Mouse (Mus musculus): ENCODE data around the gene Chn1. TPM values are rescaled to one million over a fixed set of nuclear protein-coding genes. Genes with fewer than 3 reads are reported as not detected.

Gene Chn1
- total and polyA plus RNA-seq, 3 experiments, result 0.30 to 1.2 (median 0.60) TPM

- DNase-seq (ENCODE audit: low spot score), result no peak
- H3K4me3 ChIP-seq (ENCODE audit: low read depth, low read length), result no peak overlapping the region
- H3K36me3 ChIP-seq (replicated peaks), result no peaks in the 10 kb centered on the region
- TF ChIP-seq GATA1 (IDR thresholded peaks at IDR 0.05; ENCODE audit: borderline replicate concordance, low read length) (no peak), CTCF (IDR thresholded peaks at IDR 0.05; ENCODE audit: low read depth, low read length) (peak; percentile 25), POLR2AphosphoS5 (IDR thresholded peaks at IDR 0.05; ENCODE audit: insufficient replicate concordance, low read depth, low read length) (no peak)
- H3K4me1 ChIP-seq (ENCODE audit: insufficient read depth, low read depth, low read length), result peaks cover 6% of the 10 kb centered on the region; the same call in 1 of the 2 replicates
- peaks cover 12% of the 10 kb centered on the region for H3K27me3 ChIP-seq (ENCODE audit: insufficient read depth, low read length)
- no peaks in the 10 kb centered on the region for H3K9me3 ChIP-seq (replicated peaks)
- ATAC-seq (ENCODE audit: extremely low read depth, insufficient number of reproducible peaks, low FRiP score, poor library complexity, severe bottlenecking), result no peak
Observed at GRCm38 (mm10) chr2:73561665-73562063, 213.5 kb downstream of the Chn1 start.

- H3K4me1 ChIP-seq (ENCODE audit: insufficient read depth, low read depth, low read length), result peaks cover 6% of the 10 kb centered on the region; the same call in 1 of the 2 replicates
- H3K36me3 ChIP-seq (replicated peaks), result no peaks in the 10 kb centered on the region
- DNase-seq (ENCODE audit: low spot score) (no peak), ATAC-seq (ENCODE audit: extremely low read depth, insufficient number of reproducible peaks, low FRiP score, poor library complexity, severe bottlenecking) (no peak)
- H3K9me3 ChIP-seq (replicated peaks), result no peaks in the 10 kb centered on the region
- TF ChIP-seq GATA2 (IDR thresholded peaks at IDR 0.05; ENCODE audit: borderline replicate concordance, low read depth, low read length), result no peak
- TF ChIP-seq TAL1 (conservative IDR thresholded peaks at IDR 0.05; ENCODE audit: low read depth, low read length), result no peak
- TF ChIP-seq POLR2AphosphoS5 (IDR thresholded peaks at IDR 0.05; ENCODE audit: insufficient replicate concordance, low read depth, low read length), result no peak
- TF ChIP-seq CTCF (IDR thresholded peaks at IDR 0.05; ENCODE audit: low read depth, low read length), result no peak
- no peak for TF ChIP-seq GATA1 (IDR thresholded peaks at IDR 0.05; ENCODE audit: borderline replicate concordance, low read length)
- no peak overlapping the region for H3K4me3 ChIP-seq (ENCODE audit: low read depth, low read length)
- peaks cover 12% of the 10 kb centered on the region for H3K27me3 ChIP-seq (ENCODE audit: insufficient read depth, low read length)
Observed at GRCm38 (mm10) chr2:73560899-73561664, 214.1 kb downstream of the Chn1 start.

Other genes with a start within 250 kb of the Chn1 start
- gene Wipf1, start 245.6 kb downstream of the Chn1 start, total RNA-seq (2014; fragmentation: Nextera tagmentation), result 2.2 and 50.6 TPM in 2 replicates
- gene Wipf1, start 245.6 kb downstream of the Chn1 start, total RNA-seq (2017), result 0.70 and 0.98 TPM in 2 replicates
- 7.1 and 9.1 TPM in 2 replicates for gene Wipf1, start 245.6 kb downstream of the Chn1 start, polyA plus RNA-seq (2012)
- not detected in 2 replicates for gene Chrna1, start 195.0 kb downstream of the Chn1 start, total RNA-seq (2014; fragmentation: Nextera tagmentation)
- gene Chrna1, start 195.0 kb downstream of the Chn1 start, total RNA-seq (2017), result 0.11 and 0.12 TPM in 2 replicates
- not detected in 2 replicates for gene Chrna1, start 195.0 kb downstream of the Chn1 start, polyA plus RNA-seq (2012)
- gene Atf2, start 117.3 kb upstream of the Chn1 start, total RNA-seq (2014; fragmentation: Nextera tagmentation), result 201 and 220 TPM in 2 replicates
- 50.2 and 69.8 TPM in 2 replicates for gene Atf2, start 117.3 kb upstream of the Chn1 start, total RNA-seq (2017)
- gene Atf2, start 117.3 kb upstream of the Chn1 start, polyA plus RNA-seq (2012), result 10.8 and 14.4 TPM in 2 replicates
- gene Atp5g3, start 136.0 kb upstream of the Chn1 start, total RNA-seq (2014; fragmentation: Nextera tagmentation), result 103 and 112 TPM in 2 replicates
- 195 and 233 TPM in 2 replicates for gene Atp5g3, start 136.0 kb upstream of the Chn1 start, total RNA-seq (2017)
- gene Atp5g3, start 136.0 kb upstream of the Chn1 start, polyA plus RNA-seq (2012), result 992 and 1,141 TPM in 2 replicates